Mouse (Mus musculus): ENCODE measurements around the gene Gm8677. TPM values are rescaled to one million over a fixed set of nuclear protein-coding genes. Genes with fewer than 3 reads are reported as not detected.
"Not testable (repeated sequence)": the region's sequence is repeated elsewhere in the genome, so short reads cannot be mapped to it uniquely, and the experiment has no call there.

Gene Gm8677
- not detected in 2 replicates for polyA plus RNA-seq (2014; fragmentation: Nextera tagmentation; extraction: Ambion mirVana)

DNA sequence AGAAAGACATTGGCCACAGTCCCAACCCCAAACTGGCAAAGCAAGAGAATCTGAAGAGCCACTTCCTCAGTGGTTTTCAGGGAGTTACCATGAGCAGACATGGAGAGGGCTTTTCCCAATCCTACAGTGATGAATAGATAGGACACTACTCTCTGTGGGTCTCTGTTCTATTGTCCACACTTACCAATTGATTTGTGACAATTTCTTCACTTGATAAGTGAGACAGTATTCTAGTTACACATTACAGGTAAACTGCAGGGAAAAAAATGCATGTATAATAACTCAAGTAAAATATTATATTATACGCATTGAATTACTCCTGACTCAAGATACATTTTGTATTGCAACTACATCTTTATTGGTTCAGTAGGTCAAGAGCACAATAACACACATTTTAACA, at the start of gene Gm8677:
Gm8677 (minus strand) TSS at position 101 of the 400 bp plus-strand sequence.
- ATAC-seq (ENCODE audit: low FRiP score); H3K27ac ChIP-seq; H3K27me3 ChIP-seq (ENCODE audit: control insufficient read depth, insufficient read depth, low read length); H3K36me3 ChIP-seq (replicated peaks; ENCODE audit: control insufficient read depth, insufficient read depth); DNase-seq (ENCODE audit: low spot score); H3K4me1 ChIP-seq (replicated peaks; ENCODE audit: control insufficient read depth, insufficient read depth, low read length); H3K9ac ChIP-seq; H3K4me2 ChIP-seq (replicated peaks); H3K4me3 ChIP-seq (replicated peaks; ENCODE audit: low read length); H3K9me3 ChIP-seq (ENCODE audit: control insufficient read depth, low read length): not testable (repeated sequence)
- WGBS, result no CpG with 5 or more reads among the region's 1 CpGs

DNA sequence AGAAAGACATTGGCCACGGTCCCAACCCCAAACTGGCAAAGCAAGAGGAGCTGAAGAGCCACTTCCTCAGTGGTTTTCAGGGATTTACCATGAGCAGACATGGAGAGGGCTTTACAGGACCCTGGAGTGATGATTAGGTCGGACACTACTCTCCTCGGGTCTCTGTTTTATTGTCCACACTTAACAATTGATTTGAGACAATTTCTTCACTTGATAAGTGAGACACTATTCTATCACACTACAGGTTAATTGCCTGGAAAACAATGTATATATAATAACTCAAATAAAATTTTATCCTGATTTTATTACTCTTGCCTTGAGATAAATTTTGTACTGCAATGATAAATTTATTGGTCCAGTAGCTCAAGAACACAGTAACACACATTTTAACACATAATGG, 30.6 kb upstream of the Gm8677 start, which contains the start of gene Gm4201:
Gm4201 (minus strand) TSS at position 101 of the 400 bp plus-strand sequence.
- H3K4me1 ChIP-seq (replicated peaks; ENCODE audit: control insufficient read depth, insufficient read depth, low read length); H3K27me3 ChIP-seq (ENCODE audit: control insufficient read depth, insufficient read depth, low read length); H3K9me3 ChIP-seq (ENCODE audit: control insufficient read depth, low read length); ATAC-seq (ENCODE audit: low FRiP score); H3K36me3 ChIP-seq (replicated peaks; ENCODE audit: control insufficient read depth, insufficient read depth); DNase-seq (ENCODE audit: low spot score); H3K4me3 ChIP-seq (replicated peaks; ENCODE audit: low read length); H3K27ac ChIP-seq; H3K4me2 ChIP-seq (replicated peaks); H3K9ac ChIP-seq: not testable (repeated sequence)
- no CpG with 5 or more reads among the region's 3 CpGs for WGBS

DNA sequence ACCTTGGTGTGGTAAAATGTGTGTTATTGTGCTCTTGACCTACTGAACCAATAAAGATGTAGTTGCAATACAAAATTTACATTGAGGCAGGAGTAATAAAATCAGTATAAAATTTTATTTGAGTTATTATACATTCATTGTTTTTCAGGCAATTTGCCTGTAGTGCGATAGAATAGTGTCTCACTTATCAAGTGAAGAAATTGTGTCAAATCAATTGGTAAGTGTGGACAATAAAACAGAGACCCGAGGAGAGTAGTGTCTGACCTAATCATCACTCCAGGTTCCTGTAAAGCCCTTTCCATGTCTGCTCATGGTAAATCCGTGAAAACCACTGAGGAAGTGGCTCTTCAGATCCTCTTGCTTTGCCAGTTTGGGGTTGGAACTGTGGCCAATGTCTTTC, 12.0 kb downstream of the Gm8677 start, which contains the start of gene Vmn1r152:
Vmn1r152 (plus strand) TSS at position 301 of the 400 bp plus-strand sequence.
- H3K27ac ChIP-seq; H3K27me3 ChIP-seq (ENCODE audit: control insufficient read depth, insufficient read depth, low read length); H3K36me3 ChIP-seq (replicated peaks; ENCODE audit: control insufficient read depth, insufficient read depth); H3K9ac ChIP-seq; H3K4me1 ChIP-seq (replicated peaks; ENCODE audit: control insufficient read depth, insufficient read depth, low read length); H3K4me3 ChIP-seq (replicated peaks; ENCODE audit: low read length); ATAC-seq (ENCODE audit: low FRiP score); H3K9me3 ChIP-seq (ENCODE audit: control insufficient read depth, low read length); H3K4me2 ChIP-seq (replicated peaks); DNase-seq (ENCODE audit: low spot score): not testable (repeated sequence)
- no CpG with 5 or more reads among the region's 3 CpGs for WGBS

DNA sequence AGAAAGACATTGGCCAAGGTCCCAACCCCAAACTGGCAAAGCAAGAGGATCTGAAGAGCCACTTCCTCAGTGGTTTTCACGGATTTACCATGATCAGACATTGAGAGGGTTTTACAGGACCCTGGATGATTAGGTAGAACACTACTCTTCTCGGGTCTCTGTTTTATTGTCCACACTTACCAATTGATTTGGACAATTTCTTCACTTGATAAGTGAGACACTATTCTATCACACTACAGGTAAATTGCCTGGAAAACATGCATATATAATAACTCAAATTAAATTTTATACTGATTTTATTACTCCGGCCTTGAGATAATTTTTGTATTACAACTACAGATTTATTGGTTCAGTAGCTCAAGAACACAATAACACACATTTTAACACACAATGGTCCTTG, 35.1 kb downstream of the Gm8677 start, which contains the start of gene Vmn1r151:
Vmn1r151 (minus strand) TSS at position 101 of the 400 bp plus-strand sequence.
- H3K9me3 ChIP-seq (ENCODE audit: control insufficient read depth, low read length); H3K4me3 ChIP-seq (replicated peaks; ENCODE audit: low read length); H3K36me3 ChIP-seq (replicated peaks; ENCODE audit: control insufficient read depth, insufficient read depth); H3K27ac ChIP-seq; H3K9ac ChIP-seq; H3K4me2 ChIP-seq (replicated peaks); H3K27me3 ChIP-seq (ENCODE audit: control insufficient read depth, insufficient read depth, low read length); DNase-seq (ENCODE audit: low spot score); H3K4me1 ChIP-seq (replicated peaks; ENCODE audit: control insufficient read depth, insufficient read depth, low read length); ATAC-seq (ENCODE audit: low FRiP score): not testable (repeated sequence)
- WGBS, result 37% methylated on average over 1 of the region's 3 CpGs

Other genes starting within 250 kb of the Gm8677 start
- gene Gm4187, start 205.2 kb downstream of the Gm8677 start, polyA plus RNA-seq (2014; fragmentation: Nextera tagmentation; extraction: Ambion mirVana), result not detected in 2 replicates
- not detected in 2 replicates for gene Gm8660, start 163.8 kb downstream of the Gm8677 start, polyA plus RNA-seq (2014; fragmentation: Nextera tagmentation; extraction: Ambion mirVana)
- not detected in 2 replicates for gene Vmn1r148, start 121.3 kb downstream of the Gm8677 start, polyA plus RNA-seq (2014; fragmentation: Nextera tagmentation; extraction: Ambion mirVana)
- not detected in 2 replicates for gene Vmn1r149, start 96.7 kb downstream of the Gm8677 start, polyA plus RNA-seq (2014; fragmentation: Nextera tagmentation; extraction: Ambion mirVana)
- not detected in 2 replicates for gene Gm10665, start 70.8 kb downstream of the Gm8677 start, polyA plus RNA-seq (2014; fragmentation: Nextera tagmentation; extraction: Ambion mirVana)
- gene Vmn1r151, start 35.2 kb downstream of the Gm8677 start, polyA plus RNA-seq (2014; fragmentation: Nextera tagmentation; extraction: Ambion mirVana), result not detected in 2 replicates
- gene Vmn1r152, start 11.9 kb downstream of the Gm8677 start, polyA plus RNA-seq (2014; fragmentation: Nextera tagmentation; extraction: Ambion mirVana), result not detected in 2 replicates
- gene Gm4201, start 30.5 kb upstream of the Gm8677 start, polyA plus RNA-seq (2014; fragmentation: Nextera tagmentation; extraction: Ambion mirVana), result not detected in 2 replicates
- not detected in 2 replicates for gene Gm4565, start 53.2 kb upstream of the Gm8677 start, polyA plus RNA-seq (2014; fragmentation: Nextera tagmentation; extraction: Ambion mirVana)
- not detected in 2 replicates for gene Vmn1r155, start 123.1 kb upstream of the Gm8677 start, polyA plus RNA-seq (2014; fragmentation: Nextera tagmentation; extraction: Ambion mirVana)
- not detected in 2 replicates for gene Gm8693, start 157.4 kb upstream of the Gm8677 start, polyA plus RNA-seq (2014; fragmentation: Nextera tagmentation; extraction: Ambion mirVana)
- not detected in 2 replicates for gene Gm4567, start 184.8 kb upstream of the Gm8677 start, polyA plus RNA-seq (2014; fragmentation: Nextera tagmentation; extraction: Ambion mirVana)
- gene Vmn1r157, start 226.8 kb upstream of the Gm8677 start, polyA plus RNA-seq (2014; fragmentation: Nextera tagmentation; extraction: Ambion mirVana), result not detected in 2 replicates